Mouse (Mus musculus): Measurements from ENCODE around the gene Gprin3. TPM values are rescaled to one million over a fixed set of nuclear protein-coding genes. Genes with fewer than 3 reads are reported as not detected.
A peak's percentile ranks its signal among the peaks of the same experiment; 100 is the strongest.

Gprin3 gene
- polyA plus RNA-seq, 1 experiment = 0.32 TPM

DNA sequence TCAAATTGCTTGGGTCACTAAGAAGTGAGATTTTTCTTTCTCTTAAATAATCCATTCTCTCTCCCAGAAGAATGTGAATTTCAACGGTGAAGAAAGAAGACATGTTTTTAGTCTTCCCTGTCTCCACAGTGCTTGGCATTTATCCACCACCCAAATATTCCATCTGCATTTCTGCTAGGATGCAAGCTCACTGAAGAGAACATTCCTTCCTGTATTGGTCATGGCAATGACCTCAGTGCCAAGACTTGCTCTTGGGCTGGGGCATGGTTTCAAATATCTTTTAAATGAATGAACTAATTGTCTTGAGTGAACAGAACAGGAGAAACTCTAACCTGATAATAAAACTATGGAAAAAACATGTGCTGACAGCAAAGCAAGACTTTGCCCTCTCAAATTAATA lies 123.1 kb downstream of the Gprin3 start:
- H3K36me3 ChIP-seq (ENCODE audit: control insufficient read depth, insufficient read depth) = no peaks in the 10 kb centered on the region
- TF ChIP-seq USF1 (IDR thresholded peaks at IDR 0.05; ENCODE audit: low read depth) = no peak
- TF ChIP-seq MAX (IDR thresholded peaks at IDR 0.05) = no peak
- peak; percentile 16 for TF ChIP-seq FOSL1 (IDR thresholded peaks at IDR 0.05; ENCODE audit: insufficient read depth, low read length, poor library complexity, severe bottlenecking)
- no peak for TF ChIP-seq MYOG (IDR thresholded peaks at IDR 0.05; ENCODE audit: control insufficient read depth, extremely low read depth, insufficient read length)
- TF ChIP-seq MYOD1 (IDR thresholded peaks at IDR 0.05; ENCODE audit: control insufficient read depth, insufficient read length, low read depth) = no peak
- no peak for TF ChIP-seq CTCF (IDR thresholded peaks at IDR 0.05; ENCODE audit: control insufficient read depth, insufficient read depth, insufficient read length)
- no peak overlapping the region for H3K4me3 ChIP-seq (ENCODE audit: insufficient read depth, poor library complexity, severe bottlenecking)
- H3K79me2 ChIP-seq (ENCODE audit: control insufficient read depth, insufficient read depth) = no peaks in the 10 kb centered on the region
- H3K79me3 ChIP-seq (ENCODE audit: low read depth) = no peaks in the 10 kb centered on the region
- H3K27me3 ChIP-seq (ENCODE audit: control insufficient read depth, insufficient read depth, insufficient read length) = no peaks in the 10 kb centered on the region
- no peak overlapping the region for H3ac ChIP-seq (ENCODE audit: control insufficient read depth, insufficient read length, low read depth)

Other genes starting within 250 kb of the Gprin3 start
- 2.9 TPM for gene Tigd2, start 217.4 kb downstream of the Gprin3 start, polyA plus RNA-seq (2012; fragmentation: generic; extraction: Trizol)

Measured in C2C12 (cell line).